ENCODE assay signal across 8 mouse cellular contexts in genomic region chr12:40257226-40257625, GRCm38 (mm10). TPM values are rescaled to one million over a fixed set of nuclear protein-coding genes. Genes with fewer than 3 reads are reported as not detected.
DNase-seq lines count a peak whose midpoint lies in the region; ATAC-seq and TF ChIP-seq lines count a peak whose summit lies in the region.

No protein-coding gene starts in this region.

- H3K79me2 ChIP-seq in liver, adult 2 months (ENCODE audit: control insufficient read depth, insufficient read depth, low read length) = no peaks in the 10 kb centered on the region

- DNase-seq in 3134 (ENCODE audit: extremely low read depth, insufficient read length, low spot score) = peak; percentile 27
- DNase-seq in adrenal gland, adult 18-20 months (ENCODE audit: low spot score in 2 of 2) = peak; percentile 83 to 84
- peak; percentile 84 for DNase-seq in embryo, embryonic 11 days
- peak; percentile 65 to 72 for DNase-seq in gastrocnemius, postnatal 4 days (ENCODE audit: low spot score in 2 of 2)
- DNase-seq in liver, adult 2 months (ENCODE audit: extremely low read depth, low read depth, low spot score) = peak; percentile 35
- peak; percentile 80 for DNase-seq in neural tube, embryonic 10.5 days (ENCODE audit: extremely low spot score, low spot score)
- DNase-seq in telencephalon, adult 2 months (ENCODE audit: low read depth, low spot score) = peak; percentile 45

- H3K27ac ChIP-seq in kidney, embryonic 15.5 days = no peak overlapping the region
- no peak overlapping the region for H3K27ac ChIP-seq in liver, adult 2 months (replicated peaks; ENCODE audit: insufficient read depth, low read depth, low read length)

- no peaks in the 10 kb centered on the region for H3K9me3 ChIP-seq in kidney, embryonic 15.5 days (replicated peaks)

- peak; percentile 79; the same call in 1 of the 2 replicates for ATAC-seq in kidney, embryonic 15.5 days (replicated peaks; ENCODE audit: low FRiP score)

- no peaks in the 10 kb centered on the region for H3K36me3 ChIP-seq in kidney, embryonic 15.5 days
- no peaks in the 10 kb centered on the region for H3K36me3 ChIP-seq in liver, adult 2 months (ENCODE audit: control insufficient read depth, insufficient read depth, low read length)

- 0 out of 2 replicates have a peak, but pooled peaks cover 3% of the 10 kb centered on the region for H3K4me1 ChIP-seq in kidney, embryonic 15.5 days
- no peaks in the 10 kb centered on the region for H3K4me1 ChIP-seq in liver, adult 2 months (ENCODE audit: control insufficient read depth, insufficient read depth, low read length)

- no peaks in the 10 kb centered on the region for H3K27me3 ChIP-seq in kidney, embryonic 15.5 days
- no peaks in the 10 kb centered on the region for H3K27me3 ChIP-seq in liver, adult 2 months (ENCODE audit: control insufficient read depth, insufficient read depth, low read length)

- peak overlapping the region; percentile 23; the same call in 1 of the 2 replicates for H3K4me2 ChIP-seq in kidney, embryonic 15.5 days

- WGBS in kidney, embryonic 15.5 days = 4% methylated on average over 8 of the region's 8 CpGs
- 2% methylated on average over 8 of the region's 8 CpGs for WGBS in liver, adult 2 months

- no peak for TF ChIP-seq POLR2A in liver, adult 2 months (IDR thresholded peaks at IDR 0.05; ENCODE audit: extremely low read depth, insufficient read depth, low read length)

- peak; percentile 99 for TF ChIP-seq CTCF in liver, adult 2 months (IDR thresholded peaks at IDR 0.05; ENCODE audit: low read depth, low read length)

- no peak overlapping the region for H3K4me3 ChIP-seq in kidney, embryonic 15.5 days (replicated peaks)
- H3K4me3 ChIP-seq in liver, adult 2 months (ENCODE audit: insufficient read depth, low read depth, low read length) = no peak overlapping the region

- H3K9ac ChIP-seq in kidney, embryonic 15.5 days = no peak overlapping the region
- no peak overlapping the region for H3K9ac ChIP-seq in liver, adult 2 months (ENCODE audit: low read depth, low read length)

RNA-seq across cellular contexts. Expression of gene Ifrd1, which starts 8.9 kb away (rescaled TPM):
- total RNA-seq in adrenal gland, adult 18-20 months (2021) = 100 to 1,000 TPM; 177 to 248 TPM
- total RNA-seq in gastrocnemius, postnatal 4 days (2021) = 100 to 1,000 TPM in 1 of 2 experiments, 10 to 100 TPM in 1; 81.3 to 107 TPM
- polyA plus RNA-seq in kidney, embryonic 15.5 days (2015; fragmentation: Nextera tagmentation; extraction: Ambion mirVana) = 102 and 105 TPM in 2 replicates
- 17.6 and 24.3 TPM in 2 replicates for total RNA-seq in liver, adult 2 months (2014; rRNA removed)
- polyA plus RNA-seq in liver, adult 2 months (2012; rRNA removed) = 3.9 and 4.8 TPM in 2 replicates

RNA-seq across cellular contexts. Expression of gene Lsmem1, which starts 57.9 kb away (rescaled TPM):
- under 1 TPM in 1 of 2 experiments, not detected in 1; 0.13 TPM for total RNA-seq in adrenal gland, adult 18-20 months (2021)
- total RNA-seq in gastrocnemius, postnatal 4 days (2021) = 10 to 100 TPM; 30.7 to 34.1 TPM
- 0.17 and 0.24 TPM in 2 replicates for polyA plus RNA-seq in kidney, embryonic 15.5 days (2015; fragmentation: Nextera tagmentation; extraction: Ambion mirVana)
- total RNA-seq in liver, adult 2 months (2014; rRNA removed) = not detected in 2 replicates
- not detected in 2 replicates for polyA plus RNA-seq in liver, adult 2 months (2012; rRNA removed)

Comparison
In these comparisons a context has a peak if more than half of its experiments do, and no peak if none do; other contexts are left out.
1. DNase-seq: peak in every context shown above with its lines; median percentile 84 in embryo, embryonic 11 days; 84 in adrenal gland, adult 18-20 months; 80 in neural tube, embryonic 10.5 days; 68 in gastrocnemius, postnatal 4 days; 45 in telencephalon, adult 2 months; 35 in liver, adult 2 months; 27 in 3134.
2. RNA of gene Lsmem1, which starts 57.9 kb away (total RNA-seq): 30.7 to 34.1 TPM in gastrocnemius, postnatal 4 days; 0.13 TPM in adrenal gland, adult 18-20 months and not detected in liver, adult 2 months; every median in the first group is over 10 times any median in the second.